Mouse (Mus musculus) small intestine, adult 2 months (tissue): ENCODE data around the gene Jph4. TPM values are rescaled to one million over a fixed set of nuclear protein-coding genes. Genes with fewer than 3 reads are reported as not detected.

Experiments
- H3K27ac ChIP-seq: fragments of 200-500 bp; 2 replicates; pipeline ENCODE4 v1.5.1; 2012; ENCODE audit warnings: low read depth, low read length, control low read depth, inconsistent platforms; ENCODE audit not compliant: insufficient read depth
- H3K27me3 ChIP-seq: fragments of 200-500 bp; 2 replicates; pipeline ENCODE4 v1.6.1; 2012; ENCODE audit warnings: mild to moderate bottlenecking, moderate library complexity, low read length, inconsistent platforms; ENCODE audit not compliant: control insufficient read depth, insufficient read depth
- H3K36me3 ChIP-seq: fragments of 200-500 bp; 2 replicates; pipeline ENCODE4 v1.6.1; 2012; ENCODE audit warnings: mild to moderate bottlenecking, low read length, control low read depth, inconsistent platforms; ENCODE audit not compliant: control insufficient read depth, insufficient read depth
- H3K4me1 ChIP-seq: fragments of 200-500 bp; 2 replicates; pipeline ENCODE4 v1.6.1; 2012; ENCODE audit warnings: low read length, inconsistent platforms, mixed read lengths; ENCODE audit not compliant: control insufficient read depth, insufficient read depth, insufficient read length
- H3K4me3 ChIP-seq: fragments of 200-500 bp; 2 replicates; pipeline ENCODE4 v1.5.1; 2012; ENCODE audit warnings: low read depth, mild to moderate bottlenecking, control low read depth, inconsistent platforms, low read length, moderate library complexity
- CTCF ChIP-seq: fragments of 200-500 bp; IDR thresholded peaks from 2 replicates; pipeline ENCODE4 v1.5.1; 2012; ENCODE audit warnings: low read depth, mild to moderate bottlenecking, control low read depth, inconsistent platforms, low read length, moderate library complexity, mixed read lengths; ENCODE audit not compliant: insufficient replicate concordance, insufficient read length; ENCODE audit errors: extremely low read depth
- POLR2A ChIP-seq: fragments of 200-500 bp; IDR thresholded peaks from 2 replicates; pipeline ENCODE4 v1.6.1; 2012; ENCODE audit warnings: low read depth, mild to moderate bottlenecking, control low read depth, inconsistent platforms, low read length, moderate library complexity
- WGBS: fragments of 180-500 bp; shearing (Covaris S2); methylation state at CpG from one replicate; pipeline ENCODE4 v1.1.7; 2018; 5-methylcytosine and 5-hydroxymethylcytosine counted together
- polyA plus RNA-seq: library from polyadenylated mRNA; depleted of rRNA; stranded (reverse); fragments of >200 nt; gene quantifications from 2 replicates; pipeline ENCODE4 v1.2.3, GENCODE M21; 2012

Gene Jph4
- polyA plus RNA-seq, 1 experiment: 0.72 TPM

DNA sequence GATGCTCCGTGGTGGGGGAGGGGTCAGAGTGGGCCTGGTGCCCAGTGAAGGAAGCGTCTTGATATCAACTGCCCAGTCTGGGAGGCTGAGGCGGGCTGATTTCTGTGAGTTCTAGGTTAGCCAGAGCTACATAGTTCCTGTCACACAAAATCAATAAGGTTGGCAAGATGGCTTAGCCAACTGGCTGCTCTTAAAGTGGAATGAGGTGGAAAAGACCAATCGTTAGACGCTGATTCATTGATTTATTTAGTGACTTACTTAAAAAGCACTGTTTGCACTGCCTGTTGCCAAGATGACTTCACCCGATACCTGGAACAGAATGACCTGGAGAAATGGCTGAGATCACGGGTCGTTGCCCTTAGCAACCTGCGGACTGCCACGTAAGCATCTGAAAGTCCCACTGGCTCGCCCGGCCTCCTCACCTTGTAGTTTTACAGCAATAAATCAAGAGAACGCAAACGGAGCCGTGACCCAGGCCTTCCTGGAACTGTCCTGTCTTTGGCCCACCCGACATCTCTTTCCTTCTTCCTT, 36.3 kb upstream of the Jph4 start:
- Histone ChIP-seq H3K4me3 (no peak overlapping the region), H3K27me3 (no peaks in the 10 kb centered on the region), H3K4me1 (no peaks in the 10 kb centered on the region), H3K27ac (no peak overlapping the region), H3K36me3 (no peaks in the 10 kb centered on the region)
- 74% methylated on average over 16 of the region's 16 CpGs for WGBS
- TF ChIP-seq POLR2A (no peak), CTCF (no peak)

DNA sequence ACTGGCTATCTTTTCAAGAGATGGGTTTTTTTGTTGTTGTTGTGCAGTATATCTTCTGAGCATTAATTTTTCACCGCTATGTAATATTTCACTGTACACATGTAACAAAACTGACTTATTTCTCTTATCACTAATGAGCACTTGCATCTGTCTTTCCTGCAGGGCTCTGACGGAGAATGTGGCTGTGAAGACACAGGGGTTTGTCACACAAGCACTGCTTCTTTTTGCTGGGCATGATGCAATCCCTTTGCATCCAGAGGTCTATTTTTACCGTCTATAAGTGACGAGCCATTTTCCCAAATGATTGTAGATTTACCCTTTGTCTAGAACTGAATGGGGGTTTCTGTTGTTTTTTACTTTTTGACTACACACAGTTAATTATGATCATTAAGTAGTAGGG, 35.4 kb upstream of the Jph4 start:
- 90% methylated on average over 4 of the region's 4 CpGs for WGBS

DNA sequence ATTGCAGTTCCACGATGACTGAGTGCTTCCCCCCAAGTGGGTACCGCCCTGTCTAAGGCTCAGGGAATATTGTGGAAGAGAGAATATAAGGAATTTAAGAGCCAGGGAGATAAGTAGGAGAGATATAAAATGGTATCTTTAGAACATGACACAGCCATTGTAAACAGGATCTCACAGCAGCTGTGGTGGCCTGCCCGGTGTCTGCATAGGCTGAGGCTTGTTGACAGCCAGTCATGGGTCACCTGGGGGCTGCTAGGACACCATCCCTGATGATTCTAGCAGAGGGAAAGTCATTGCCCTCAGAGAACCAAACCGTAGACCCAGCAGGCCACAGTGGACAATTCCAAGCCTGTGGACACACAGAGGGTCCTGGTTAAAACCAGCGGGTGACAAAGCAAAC, 34.2 kb upstream of the Jph4 start:
- 81% methylated on average over 5 of the region's 5 CpGs for whole genome bisulfite sequencing
- Histone ChIP-seq H3K27ac (no peak overlapping the region), H3K4me1 (no peaks in the 10 kb centered on the region), H3K27me3 (no peaks in the 10 kb centered on the region), H3K36me3 (no peaks in the 10 kb centered on the region), H3K4me3 (no peak overlapping the region)
- TF ChIP-seq POLR2A (no peak), CTCF (no peak)

More for the DNA sequence above, 35.4 kb upstream of the Jph4 start:
- Histone ChIP-seq H3K4me1 (no peaks in the 10 kb centered on the region), H3K27me3 (no peaks in the 10 kb centered on the region), H3K36me3 (no peaks in the 10 kb centered on the region), H3K27ac (no peak overlapping the region), H3K4me3 (no peak overlapping the region)
- TF ChIP-seq CTCF: no peak
- TF ChIP-seq POLR2A: no peak

DNA sequence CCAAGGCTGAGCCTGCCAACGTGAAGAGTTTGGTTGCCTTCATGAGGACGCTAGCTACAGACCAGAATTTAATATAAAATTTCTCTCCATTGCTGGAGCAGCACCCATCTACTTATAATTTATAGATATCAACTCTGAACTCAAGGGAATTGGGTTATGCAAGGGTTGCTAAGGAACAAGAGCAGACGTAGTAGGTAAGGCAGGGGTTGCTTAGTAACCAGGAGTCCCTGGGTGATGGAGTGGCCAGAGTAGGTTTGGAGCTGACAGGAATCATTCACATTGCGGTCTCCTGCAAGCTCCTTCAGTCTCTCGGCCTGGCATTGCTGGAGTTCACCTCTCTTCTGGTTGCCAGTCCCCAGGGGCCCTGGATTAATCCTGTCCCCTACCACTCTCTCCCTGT, 32.3 kb upstream of the Jph4 start:
- 82% methylated on average over 5 of the region's 5 CpGs for WGBS
- Histone ChIP-seq H3K4me1 (no peaks in the 10 kb centered on the region), H3K27me3 (no peaks in the 10 kb centered on the region), H3K27ac (no peak overlapping the region), H3K4me3 (no peak overlapping the region), H3K36me3 (no peaks in the 10 kb centered on the region)
- TF ChIP-seq POLR2A (no peak), CTCF (no peak)

DNA sequence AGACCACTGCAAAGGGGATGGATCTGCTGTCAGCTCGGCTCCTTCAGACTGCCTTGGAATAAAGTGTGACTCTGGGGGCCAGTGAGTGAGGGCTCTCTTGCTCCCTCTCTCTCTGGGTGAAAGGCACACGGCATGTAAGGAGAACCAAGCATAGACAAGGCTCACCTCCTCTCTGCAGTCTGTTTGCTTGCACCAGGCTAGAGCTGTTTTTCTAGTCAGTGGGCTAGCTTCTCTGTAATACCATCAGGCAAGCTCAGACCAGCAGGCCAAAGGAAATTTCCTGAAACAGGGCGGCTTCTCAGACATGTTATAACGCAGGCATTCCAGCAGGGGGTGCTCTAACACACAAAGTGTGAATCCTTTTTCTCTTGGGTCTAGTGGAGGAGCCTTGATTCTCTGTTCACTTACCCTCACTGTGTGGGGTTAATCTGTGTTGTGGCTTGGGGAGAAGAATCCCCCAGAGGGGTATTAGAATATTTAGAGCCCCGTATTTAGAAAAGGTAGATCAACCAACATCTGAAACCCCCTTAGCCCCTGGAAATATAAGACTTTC, 31.7 kb upstream of the Jph4 start:
- Histone ChIP-seq H3K27ac (no peak overlapping the region), H3K4me3 (no peak overlapping the region), H3K4me1 (no peaks in the 10 kb centered on the region), H3K27me3 (no peaks in the 10 kb centered on the region), H3K36me3 (no peaks in the 10 kb centered on the region)
- TF ChIP-seq CTCF: peak; percentile 70; the same call in 1 of the 2 replicates
- TF ChIP-seq POLR2A: no peak
- 35% methylated on average over 5 of the region's 5 CpGs for WGBS

DNA sequence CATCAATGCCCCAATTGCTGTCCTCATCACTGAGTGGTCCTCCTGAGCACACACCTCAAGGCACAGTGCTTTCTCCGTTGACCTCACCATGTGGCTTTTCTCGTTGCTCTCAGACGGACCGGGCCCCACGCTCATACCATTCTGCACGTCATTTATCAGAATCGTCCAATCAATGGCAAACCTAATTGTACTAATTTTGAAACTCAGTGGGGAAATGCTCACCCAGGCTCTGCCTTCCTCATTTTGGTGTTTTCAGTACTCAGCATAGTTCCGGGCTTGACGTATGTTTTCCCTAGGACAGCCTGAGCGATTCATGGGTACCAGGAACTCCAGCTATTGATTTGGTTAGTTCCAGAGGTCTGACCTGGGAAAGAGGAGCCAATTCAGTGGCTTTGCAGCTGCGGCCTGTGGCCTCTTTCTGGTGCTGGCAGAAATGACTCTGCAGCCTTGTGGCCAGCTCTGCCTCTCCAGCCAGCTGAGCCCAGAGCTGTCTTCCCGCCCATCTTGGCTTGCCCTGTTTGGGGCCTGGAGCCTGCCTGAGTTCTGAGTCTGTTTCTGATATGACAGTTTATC, 30.2 kb upstream of the Jph4 start:
- H3K36me3 ChIP-seq: no peaks in the 10 kb centered on the region
- WGBS: 80% methylated on average over 12 of the region's 12 CpGs
- TF ChIP-seq POLR2A: no peak
- H3K4me3 ChIP-seq: no peak overlapping the region
- H3K27me3 ChIP-seq: no peaks in the 10 kb centered on the region
- H3K27ac ChIP-seq: peak overlapping the region; percentile 21; the same call in 1 of the 2 replicates
- H3K4me1 ChIP-seq: no peaks in the 10 kb centered on the region

DNA sequence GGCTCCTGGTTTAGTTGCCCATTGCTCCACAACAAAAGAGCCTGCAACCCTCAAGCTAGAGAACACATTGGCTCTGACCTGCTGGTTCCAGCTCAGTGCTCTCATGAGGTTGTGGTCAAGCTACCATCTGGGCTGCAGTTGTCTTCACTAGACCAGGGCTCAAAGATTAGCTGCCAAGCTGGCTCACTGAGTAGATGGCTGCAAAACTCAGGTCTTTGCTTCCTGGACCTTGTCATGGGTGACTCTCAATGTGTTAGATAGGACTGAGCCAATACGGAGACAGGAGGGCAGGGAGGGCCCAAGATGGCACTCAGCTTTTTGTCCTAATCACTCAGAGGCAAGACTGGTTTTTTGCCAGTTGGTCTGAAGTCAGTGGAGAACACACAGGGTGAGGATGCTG, 29.6 kb upstream of the Jph4 start:
- Histone ChIP-seq H3K36me3 (no peaks in the 10 kb centered on the region), H3K4me3 (no peak overlapping the region), H3K27me3 (no peaks in the 10 kb centered on the region), H3K4me1 (no peaks in the 10 kb centered on the region), H3K27ac (peak overlapping the region; percentile 21; the same call in 1 of the 2 replicates)
- 94% methylated on average over 1 of the region's 1 CpGs for WGBS
- TF ChIP-seq CTCF: no peak
- TF ChIP-seq POLR2A: no peak
